Mouse (Mus musculus) monocyte, adult 5-6 weeks (primary cell): ENCODE measurements around the gene Abat. TPM values are rescaled to one million over a fixed set of nuclear protein-coding genes. Genes with fewer than 3 reads are reported as not detected.

Experiments
- ATAC-seq: fragments of 153-309, 156-312 bp; replicated peaks from 2 replicates; pipeline ENCODE4 v1.8.0; 2017; ENCODE audit warnings: mild to moderate bottlenecking; ENCODE audit not compliant: low TSS enrichment, insufficient number of reproducible peaks, severe bottlenecking, poor library complexity, low FRiP score
- total RNA-seq: library from RNA; stranded (forward); fragments of 200-1000, 200-491, 200-594 nt; gene quantifications from 3 replicates; pipeline ENCODE4 v1.2.3, GENCODE M21; 2017

Abat gene
- total RNA-seq: not detected in 3 replicates

GRCm38 (mm10) chr16:8513236-8513906 is at the start of gene Abat:
Gene Abat, plus strand, starts transcription at chr16:8513429.
- no peak for ATAC-seq

GRCm38 (mm10) chr16:8470132-8470531 is 43.1 kb upstream of the Abat start:
- no peak for ATAC-seq

- peak; percentile 82 for ATAC-seq
Measured at GRCm38 (mm10) chr16:8470603-8471481, 42.4 kb upstream of the Abat start, which contains the start of gene Mettl22. Gene Mettl22, plus strand, starts transcription at chr16:8470788.

GRCm38 (mm10) chr16:8487396-8488005 is 25.7 kb upstream of the Abat start:
- ATAC-seq: no peak

- no peak for ATAC-seq
Measured at GRCm38 (mm10) chr16:8489340-8489739, 23.9 kb upstream of the Abat start.

- ATAC-seq: no peak
Measured at GRCm38 (mm10) chr16:8491743-8492490, 21.3 kb upstream of the Abat start.

GRCm38 (mm10) chr16:8494268-8494667 is 19.0 kb upstream of the Abat start:
- ATAC-seq: 0 out of 2 replicates have a peak, but pooled peaks have one; percentile 76

GRCm38 (mm10) chr16:8496967-8497366 is 16.3 kb upstream of the Abat start:
- ATAC-seq: no peak

- no peak for ATAC-seq
Measured at GRCm38 (mm10) chr16:8504271-8504670, 9.0 kb upstream of the Abat start.

GRCm38 (mm10) chr16:8509894-8510293 is 3.3 kb upstream of the Abat start:
- ATAC-seq: no peak

GRCm38 (mm10) chr16:8512830-8513229 is 399 bp upstream of the Abat start:
- ATAC-seq: no peak

- no peak for ATAC-seq
Measured at GRCm38 (mm10) chr16:8514180-8514579, 951 bp downstream of the Abat start.

- no peak for ATAC-seq
Measured at GRCm38 (mm10) chr16:8520525-8520924, 7.3 kb downstream of the Abat start.

GRCm38 (mm10) chr16:8521322-8521721 is 8.1 kb downstream of the Abat start:
- no peak for ATAC-seq

- no peak for ATAC-seq
Measured at GRCm38 (mm10) chr16:8523480-8524144, 10.4 kb downstream of the Abat start.

- ATAC-seq: no peak
Measured at GRCm38 (mm10) chr16:8524163-8524847, 11.1 kb downstream of the Abat start.

- no peak for ATAC-seq
Measured at GRCm38 (mm10) chr16:8525293-8525692, 12.1 kb downstream of the Abat start.

GRCm38 (mm10) chr16:8525877-8526276 is 12.6 kb downstream of the Abat start:
- ATAC-seq: no peak
